Mouse (Mus musculus): ENCODE results near the gene P3h3.

P3h3 gene
- long read RNA-seq, experiment 1, transcript P3h3-201 (15 exons, 2,850 nt), result major isoform, 9 of 16 reads
- long read RNA-seq, experiment 1, partial matches to known transcripts, result 4 of 16 reads
- long read RNA-seq, experiment 1, other reads (novel, unspliced or antisense), result 2 of 16 reads
- long read RNA-seq, experiment 2, transcript P3h3-201 (15 exons, 2,850 nt), result major isoform, 21 of 24 reads
- long read RNA-seq, experiment 2, partial matches to known transcripts, result 2 of 24 reads
- long read RNA-seq, experiment 2, other reads (novel, unspliced or antisense), result 1 of 24 reads

DNA sequence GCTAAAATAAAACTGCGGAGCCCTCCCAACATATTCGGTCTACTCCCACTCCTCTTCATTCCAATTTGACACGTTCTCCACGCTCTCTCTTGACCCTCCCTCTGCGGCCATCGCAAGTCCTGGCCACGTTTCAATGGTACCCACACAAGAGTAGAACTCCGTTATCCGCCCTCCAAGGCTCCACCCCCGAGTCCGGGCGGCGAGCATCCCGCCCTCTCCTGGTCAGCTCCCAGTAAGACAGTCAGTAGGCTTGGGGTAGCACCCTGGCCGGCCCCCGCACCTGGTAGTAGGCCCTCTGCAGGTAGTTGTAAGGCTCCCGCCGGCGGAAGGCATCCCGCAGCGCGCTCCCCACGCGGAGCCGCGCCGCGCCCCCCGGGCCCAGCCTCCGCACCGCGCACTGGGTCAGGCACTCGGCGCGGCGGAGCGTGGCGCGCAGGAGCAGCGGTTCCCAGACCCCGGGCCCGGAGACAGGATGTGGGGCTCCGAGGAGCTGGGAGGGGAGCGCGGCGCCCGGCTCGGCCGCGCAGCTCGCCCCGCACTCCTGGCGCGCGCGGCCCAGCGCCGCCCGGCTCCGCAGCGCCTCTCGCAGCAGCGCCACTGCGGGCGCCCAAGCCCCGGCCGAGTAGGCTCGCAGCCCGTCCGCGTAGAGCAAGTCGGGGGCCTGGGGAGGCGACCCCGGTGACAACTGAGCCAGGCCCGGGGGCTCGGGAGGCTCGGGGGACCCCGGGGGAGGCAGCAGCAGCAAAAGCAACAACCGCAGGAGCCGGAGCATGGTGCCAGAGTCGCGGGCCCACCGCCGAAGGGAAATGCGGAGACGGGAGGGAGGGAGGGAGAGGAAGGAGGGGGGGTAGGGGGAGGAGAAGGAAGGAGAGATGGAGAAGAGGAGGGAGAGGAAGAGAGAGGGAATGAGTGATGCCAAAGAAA, at the start of gene P3h3:
P3h3 (minus strand) TSS at position 837 of the 924 bp plus-strand sequence.
- intact Hi-C loops (cut with DNase I), result loop anchor here (5.0 to 10.0 kb wide), 2 partner anchors 108 to 225 kb away; partner anchors contain the start of gene Cops7a

DNA sequence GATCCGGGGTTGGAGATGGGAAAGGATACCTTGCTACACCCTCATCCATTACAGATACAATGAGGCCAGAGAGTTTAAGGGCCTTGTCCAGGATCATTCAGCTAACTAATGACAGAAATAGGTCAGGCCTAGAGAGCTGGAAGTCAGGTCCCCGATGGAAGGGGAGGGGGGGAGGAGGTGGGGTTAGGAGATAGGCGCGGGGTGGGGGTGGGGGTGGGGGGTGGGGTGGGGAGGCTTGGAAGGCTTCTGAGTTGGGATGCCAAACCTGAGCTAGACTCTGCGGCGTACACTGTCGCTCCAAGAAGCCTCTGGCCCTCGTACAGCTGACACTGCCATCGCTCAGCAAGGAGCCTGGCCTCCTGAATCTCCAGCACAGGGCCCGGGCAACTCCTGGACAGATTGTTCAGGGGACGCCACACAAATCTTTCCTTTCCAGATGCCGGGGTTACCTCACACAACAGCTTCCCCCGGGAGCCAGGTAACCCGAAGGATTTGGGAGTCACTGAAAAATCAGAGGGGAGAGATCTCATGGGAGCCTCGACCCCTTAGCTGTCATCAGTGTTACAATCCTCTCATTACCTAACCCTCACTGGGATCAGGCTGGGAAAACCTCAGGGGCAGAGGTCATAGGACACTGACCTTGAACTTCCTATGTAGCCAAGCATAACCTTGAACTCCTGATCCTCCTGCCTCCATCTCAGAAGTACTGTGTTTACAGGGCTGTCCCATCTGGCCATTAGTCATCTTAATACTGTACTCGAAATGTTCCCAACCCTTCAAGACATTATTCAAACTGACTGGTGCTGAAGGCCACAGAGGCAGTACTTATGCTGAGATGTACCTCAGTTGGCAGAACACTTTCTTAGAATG, 47.7 kb upstream of the P3h3 start:
- intact Hi-C loops (cut with DNase I), result loop anchor here (5.0 kb wide), 3 partner anchors 32 to 177 kb away; partner anchors contain the start of gene Gpr162

DNA sequence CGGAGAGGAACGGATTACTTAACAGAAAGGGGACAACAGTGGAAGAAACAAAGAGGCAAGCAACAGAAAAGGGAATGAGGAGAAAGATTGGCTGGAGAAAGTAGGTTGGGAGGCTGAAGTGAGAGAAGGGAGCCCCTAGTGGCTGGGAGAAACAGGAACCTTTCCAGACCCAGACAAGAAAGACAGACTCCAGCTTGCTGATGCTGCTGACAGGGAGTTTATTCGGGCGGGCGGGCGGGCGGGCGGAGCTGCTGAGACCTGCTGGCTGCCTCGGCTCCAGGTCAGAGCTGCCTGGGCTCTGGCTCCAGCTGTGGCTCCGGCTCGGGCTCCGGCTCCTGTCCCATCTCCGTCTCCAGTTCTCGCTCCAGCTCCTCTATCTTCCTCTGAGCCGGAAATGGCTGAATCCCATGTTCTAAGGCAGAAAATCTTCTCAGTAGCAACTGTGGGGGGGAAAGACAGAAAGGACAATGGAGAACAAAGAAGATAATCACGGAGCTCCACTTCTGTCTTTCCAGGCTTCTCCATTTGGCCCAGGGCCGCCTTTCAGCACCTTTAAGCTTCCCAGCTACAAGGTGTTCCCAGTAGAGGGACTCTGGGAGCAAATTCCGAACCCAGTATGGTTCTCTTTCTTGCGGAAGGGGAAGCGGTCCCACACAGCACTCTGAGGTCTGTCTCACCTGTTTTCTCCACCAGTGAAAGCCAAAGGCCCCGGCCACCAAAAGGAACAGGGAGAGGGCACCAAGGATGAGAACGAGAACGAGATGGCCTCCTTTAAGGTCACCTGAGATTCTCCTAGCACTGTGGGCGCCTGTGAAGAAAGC, 46.8 kb upstream of the P3h3 start:
- intact Hi-C loops (cut with DNase I), result loop anchor here (5.0 kb wide), 3 partner anchors 33 to 178 kb away; partner anchors contain the start of gene Gpr162

DNA sequence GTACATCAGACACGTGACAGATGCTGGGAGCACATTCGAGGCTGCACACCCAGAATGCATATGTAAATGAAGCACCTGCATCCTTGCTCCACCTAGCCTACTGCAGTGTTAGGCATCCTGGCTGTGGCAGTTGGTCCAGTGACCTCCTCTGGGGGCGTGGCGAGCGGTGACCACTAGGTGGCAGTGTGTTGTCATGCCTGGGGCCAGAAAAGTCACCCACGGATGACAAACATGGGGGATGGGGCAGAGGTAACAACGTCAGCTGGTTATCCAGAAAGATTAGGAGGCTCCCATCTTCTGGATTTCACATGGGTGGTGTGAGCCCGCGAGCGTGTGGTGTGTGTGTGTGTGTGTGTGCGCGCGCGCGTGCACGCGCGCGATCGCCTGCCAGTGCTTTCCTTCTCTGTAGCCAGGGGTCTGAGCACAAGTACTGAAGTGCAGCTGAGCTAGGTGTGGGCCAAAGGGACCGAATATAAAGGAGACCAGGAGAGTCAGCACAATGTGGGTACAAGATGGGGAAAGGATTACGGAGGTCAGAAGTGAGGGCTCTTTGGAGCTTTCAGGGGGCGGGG, 46.1 kb upstream of the P3h3 start:
- intact Hi-C loops (cut with DNase I), result loop anchor here (5.0 kb wide), 3 partner anchors 34 to 179 kb away; partner anchors contain the start of gene Gpr162

DNA sequence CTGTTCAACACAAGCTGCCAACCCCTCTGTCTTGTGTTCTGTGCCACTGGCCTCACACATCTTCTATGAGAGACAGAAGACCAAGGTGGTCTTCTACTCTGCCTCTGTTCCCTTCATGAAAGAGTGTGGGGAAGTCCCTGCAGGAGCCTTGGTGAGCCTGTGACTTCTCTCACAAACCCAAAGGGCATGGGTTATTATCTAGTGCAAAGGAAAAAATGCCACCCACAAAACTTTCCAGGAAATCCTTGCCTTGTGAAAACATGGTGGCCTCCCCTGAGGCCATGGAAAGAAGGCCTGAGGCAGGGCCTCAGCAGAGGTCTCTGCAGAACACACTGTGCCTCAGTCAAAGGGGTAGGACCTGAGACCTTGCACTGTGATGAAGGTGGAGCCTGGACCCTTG, 44.3 kb upstream of the P3h3 start:
- intact Hi-C loops (cut with DNase I), result loop anchor here (5.0 kb wide), 3 partner anchors 35 to 180 kb away; partner anchors contain the start of gene Gpr162

DNA sequence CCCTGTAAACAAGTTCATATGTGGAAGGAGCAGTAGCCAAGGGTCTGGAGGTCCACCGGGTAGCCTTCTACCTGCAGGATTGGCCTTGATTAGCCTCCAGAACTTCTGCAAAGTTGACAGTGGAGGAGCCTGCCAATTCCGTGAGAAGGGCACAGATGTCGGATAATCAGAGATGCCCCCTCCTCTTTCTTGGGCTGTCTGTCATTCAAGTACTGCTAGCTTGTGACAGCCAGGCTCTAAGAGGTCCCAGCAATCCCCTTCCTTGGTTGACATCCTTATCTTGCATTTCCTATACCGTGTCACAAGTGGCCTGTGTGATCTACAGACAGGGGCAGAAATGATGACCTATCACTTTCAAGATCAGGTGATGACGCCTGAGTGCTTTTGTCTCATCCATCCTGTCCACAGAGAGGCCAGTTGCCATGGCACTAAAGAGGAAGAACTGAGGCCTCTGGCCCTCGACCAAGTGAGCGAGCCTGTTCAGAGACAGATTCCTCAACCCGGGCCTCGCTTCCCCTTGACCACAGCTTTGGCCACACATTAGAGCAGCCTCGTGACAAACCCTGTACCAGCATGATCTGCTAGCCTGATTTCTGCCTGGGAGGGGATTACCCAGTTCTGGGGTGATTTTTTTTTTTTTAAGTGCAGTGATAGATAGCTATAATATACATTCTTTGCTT, 43.4 kb upstream of the P3h3 start:
- intact Hi-C loops (cut with DNase I), result loop anchor here (5.0 kb wide), 3 partner anchors 36 to 181 kb away; partner anchors contain the start of gene Gpr162

DNA sequence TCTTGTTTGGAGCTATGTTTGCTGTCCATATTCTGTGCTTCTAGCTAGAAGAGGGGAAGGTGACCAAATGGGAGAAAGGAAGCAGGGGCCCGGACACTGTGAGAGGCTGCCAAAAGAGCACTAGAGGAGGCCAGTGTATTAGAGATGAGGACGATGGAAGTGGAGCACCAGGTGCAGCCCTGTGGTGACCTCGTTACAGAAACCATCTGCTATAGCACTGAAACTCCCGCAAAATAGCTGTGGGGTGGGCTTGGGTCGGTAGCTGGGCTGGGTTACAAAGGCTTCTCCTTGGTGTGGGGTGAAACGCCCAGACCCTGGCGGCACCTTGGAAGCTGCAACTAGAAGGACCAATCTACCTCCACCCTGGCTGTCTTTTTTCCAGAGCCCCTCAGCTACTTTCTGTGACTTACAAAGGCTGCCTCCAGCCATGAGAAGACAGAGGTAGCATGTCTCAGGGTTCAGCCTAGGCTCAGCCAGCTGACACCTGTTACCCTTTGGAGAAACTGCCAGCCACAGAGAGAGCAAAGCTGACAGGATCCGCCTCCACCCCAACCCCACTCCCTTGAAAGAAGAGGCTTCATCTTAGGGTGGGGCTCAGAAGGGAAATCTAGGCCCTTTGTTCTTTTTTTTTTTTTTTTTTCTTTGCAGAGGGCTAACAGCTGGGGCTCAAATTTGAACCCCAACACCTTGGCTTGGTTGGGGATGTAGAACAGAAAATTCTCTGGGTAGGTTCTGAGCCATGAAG, 42.7 kb upstream of the P3h3 start:
- intact Hi-C loops (cut with DNase I), result loop anchor here (5.0 kb wide), 3 partner anchors 37 to 182 kb away; partner anchors contain the start of gene Gpr162

DNA sequence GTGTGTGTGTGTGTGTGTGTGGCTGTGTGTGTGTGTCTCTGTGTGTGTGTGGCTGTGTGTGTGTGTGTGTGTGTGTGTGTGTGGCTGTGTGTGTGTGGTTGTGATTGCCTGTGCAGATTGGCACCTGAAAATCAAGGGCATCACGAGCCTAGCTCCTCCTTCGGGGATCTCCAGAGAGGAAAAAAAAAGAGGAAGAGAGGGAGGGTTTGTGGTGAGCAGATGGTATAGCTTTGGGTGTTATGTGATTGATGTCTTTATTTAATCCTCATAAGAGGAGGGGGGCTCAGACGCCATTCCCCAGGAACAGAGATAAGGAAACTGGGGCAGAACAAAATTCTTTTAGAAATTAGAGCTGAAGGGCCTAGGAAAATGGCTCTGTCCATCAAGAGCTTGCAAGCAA, 40.8 kb upstream of the P3h3 start:
- intact Hi-C loops (cut with DNase I), result no loop called here

DNA sequence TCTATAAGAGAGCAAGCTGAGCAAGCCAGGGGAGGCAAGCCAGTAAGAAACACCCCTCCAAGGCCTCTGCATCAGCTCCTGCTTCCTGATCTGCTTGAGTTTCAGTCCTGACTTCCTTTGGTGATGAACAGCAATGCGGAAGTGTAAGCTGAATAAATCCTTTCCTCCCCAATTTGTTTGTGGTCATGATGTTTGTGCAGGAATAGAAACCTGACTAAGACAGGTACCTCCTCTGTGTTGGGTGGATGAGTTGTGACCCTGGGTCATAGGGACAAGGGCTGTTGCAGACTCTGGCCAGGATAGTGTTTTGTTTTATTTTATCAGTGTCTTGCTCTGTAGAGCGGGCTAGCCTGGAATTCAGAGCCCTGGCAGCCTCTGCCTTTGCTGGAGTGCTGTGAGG, 36.6 kb upstream of the P3h3 start:
- intact Hi-C loops (cut with DNase I), result loop anchor here (5.0 kb wide), 1 partner anchor 183 kb away; no protein-coding TSS in a partner anchor

DNA sequence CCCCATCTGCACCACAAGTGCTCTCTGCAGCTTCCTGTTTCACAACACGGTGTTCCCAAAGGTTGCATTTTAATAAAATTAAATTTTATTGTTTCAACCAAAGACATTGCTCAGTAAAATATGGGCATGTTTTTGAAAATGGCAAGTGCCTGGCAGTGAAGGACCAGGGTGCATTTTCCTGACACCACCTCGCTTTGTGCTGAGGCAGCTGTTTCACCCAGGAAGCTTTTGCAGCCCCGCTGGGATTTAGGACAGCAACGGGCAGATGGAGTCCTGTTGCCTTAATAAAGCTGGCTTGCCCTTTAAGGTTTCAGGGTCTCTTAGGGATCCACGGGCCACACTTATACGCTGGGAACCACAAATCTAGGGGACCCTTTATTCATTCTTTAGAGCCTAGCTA, 33.4 kb upstream of the P3h3 start:
- intact Hi-C loops (cut with DNase I), result loop anchor here (5.0 kb wide), 1 partner anchor 186 kb away; no protein-coding TSS in a partner anchor

DNA sequence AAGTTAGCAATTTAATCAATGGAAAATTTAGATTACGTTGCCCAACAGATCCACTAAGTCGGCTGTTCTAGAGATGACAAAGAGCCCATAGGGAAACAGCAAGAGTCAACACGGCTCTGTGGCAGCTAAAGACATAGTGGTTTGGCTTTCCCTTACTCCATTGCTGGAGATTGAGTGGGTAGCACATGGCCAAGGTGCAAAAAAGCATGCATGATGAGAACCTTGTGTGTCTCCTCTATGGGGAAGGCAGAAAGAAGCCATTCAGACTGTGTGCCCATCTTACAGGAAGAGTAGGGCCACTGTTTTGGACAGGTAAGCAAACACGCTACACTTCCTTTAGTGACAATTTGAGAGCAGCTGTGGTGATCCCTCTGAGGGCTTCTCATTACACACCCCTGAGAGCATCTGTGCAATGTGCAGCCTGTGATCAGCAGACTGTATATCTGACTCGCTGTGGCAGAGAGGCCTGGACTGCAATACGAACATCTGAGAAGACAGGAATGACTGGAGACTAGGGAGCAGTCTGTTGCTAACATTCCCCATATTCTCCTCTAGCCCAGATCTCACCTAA, 31.1 kb upstream of the P3h3 start:
- intact Hi-C loops (cut with DNase I), result no loop called here

DNA sequence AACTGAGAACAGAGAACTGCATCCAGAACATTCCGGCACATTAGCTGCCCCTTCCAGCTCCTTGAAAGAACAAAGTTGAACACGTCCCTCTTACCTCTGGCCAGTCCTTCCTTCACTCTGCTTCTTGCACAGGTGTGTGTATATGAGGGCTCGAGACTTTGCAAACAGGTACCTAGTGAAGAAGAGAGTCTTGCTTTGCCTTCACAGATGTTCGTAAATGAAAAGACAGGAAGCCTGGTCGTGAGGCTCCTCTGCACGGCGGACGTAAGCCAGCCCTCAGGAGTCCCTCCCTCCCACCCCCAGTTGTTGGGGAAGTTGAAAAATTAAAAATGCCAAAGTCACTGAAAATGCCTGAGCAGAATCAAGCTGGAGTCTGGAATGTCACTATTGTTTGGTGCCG, 30.4 kb upstream of the P3h3 start, which contains the start of gene Cd4:
Cd4 (minus strand) TSS at position 236 of the 400 bp plus-strand sequence.
- intact Hi-C loops (cut with DNase I), result no loop called here

DNA sequence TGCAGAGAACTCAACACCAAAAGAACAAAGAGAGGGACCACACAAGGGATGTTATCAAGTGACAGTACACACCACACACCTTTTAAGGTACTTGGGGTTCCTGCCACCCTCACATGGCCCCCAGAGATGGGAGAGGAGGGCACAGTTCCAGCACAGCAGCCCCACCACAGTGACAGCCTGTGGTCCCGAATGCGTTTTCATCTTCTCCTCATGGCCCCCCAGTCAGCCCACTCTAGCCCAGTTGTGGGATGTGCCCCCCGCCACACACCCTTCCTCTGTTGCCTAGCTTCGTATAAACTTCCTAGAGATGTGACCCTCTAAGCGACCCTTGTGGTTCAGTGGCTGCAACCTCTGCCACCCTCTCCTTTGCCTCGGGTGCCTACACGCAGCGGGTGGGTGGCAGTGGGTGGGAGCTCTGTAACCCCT, 28.4 kb upstream of the P3h3 start:
- intact Hi-C loops (cut with DNase I), result no loop called here

DNA sequence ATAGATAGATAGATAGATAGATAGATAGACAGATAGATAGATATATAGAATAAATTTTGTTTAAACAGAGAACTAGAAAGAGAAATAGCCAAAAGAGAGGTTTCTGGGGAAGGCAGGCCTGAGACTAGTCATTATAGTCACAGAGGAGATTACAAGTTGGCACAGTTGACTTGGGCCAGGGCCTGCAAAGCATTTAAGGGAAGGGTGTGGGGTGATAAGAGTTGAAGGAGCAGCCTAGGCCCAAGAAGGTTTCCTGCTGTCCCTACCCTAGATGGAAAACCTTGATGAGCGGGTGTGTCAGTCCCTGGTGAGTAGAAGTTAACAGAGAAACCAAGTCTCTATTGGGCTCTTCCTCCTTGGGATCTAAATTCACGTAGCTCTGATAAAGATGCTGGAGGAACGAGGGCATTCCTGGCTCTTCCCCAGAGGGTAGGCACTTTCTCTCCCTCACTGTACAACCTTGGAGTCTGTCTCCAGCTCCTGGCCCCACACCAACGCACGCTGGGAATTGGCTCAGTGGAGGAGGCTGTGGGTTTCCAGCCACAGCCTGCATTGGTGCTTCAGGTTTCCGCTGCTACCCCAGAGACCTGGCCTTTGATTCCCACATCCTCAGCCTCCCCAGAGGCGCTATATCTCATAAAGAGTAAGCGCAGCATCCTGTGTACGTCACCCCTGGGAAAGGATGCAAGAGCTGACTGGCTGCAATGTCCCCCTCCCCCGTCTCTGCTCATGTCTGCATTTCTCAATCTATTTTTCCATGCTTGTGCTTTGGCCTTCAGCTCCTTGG, 27.4 kb upstream of the P3h3 start:
- intact Hi-C loops (cut with DNase I), result no loop called here

DNA sequence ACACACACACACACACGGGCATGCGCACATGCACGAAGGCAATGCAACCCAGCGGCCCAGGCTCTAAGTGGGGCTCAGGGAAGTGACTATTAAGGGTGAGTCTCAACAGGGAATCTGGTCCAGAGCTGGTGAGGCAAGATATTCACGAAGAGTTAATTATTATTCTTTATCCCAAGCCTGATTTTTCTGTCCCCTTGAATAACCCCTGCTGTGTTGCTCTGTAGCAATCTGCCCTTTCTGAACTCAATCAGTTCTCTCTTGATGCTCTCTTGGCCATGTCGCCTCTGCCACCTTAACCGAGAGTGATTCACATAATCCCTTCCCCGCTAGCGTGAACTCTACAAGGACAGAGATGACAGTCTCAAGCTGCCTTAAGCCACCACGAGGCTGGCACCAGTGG, 25.8 kb upstream of the P3h3 start:
- intact Hi-C loops (cut with DNase I), result no loop called here

DNA sequence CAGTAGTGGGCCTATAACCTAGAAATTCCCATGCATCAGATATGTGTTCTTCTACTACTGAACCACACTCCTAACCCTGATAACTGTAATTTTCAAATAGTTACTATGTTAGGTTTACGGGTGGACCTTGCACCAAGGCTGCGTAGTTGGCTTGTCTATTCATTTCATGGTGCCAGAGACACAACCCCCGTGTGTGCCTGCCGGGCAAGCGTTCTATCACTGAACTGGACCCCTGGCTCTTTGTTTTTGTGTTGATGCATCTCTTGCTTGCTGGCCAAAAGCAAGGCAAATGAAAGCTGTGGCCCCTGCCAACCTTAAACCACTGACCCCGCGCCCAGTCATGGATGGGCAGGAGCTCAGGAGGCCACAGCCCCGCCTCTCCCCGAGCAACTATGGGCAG, 24.3 kb upstream of the P3h3 start:
- intact Hi-C loops (cut with DNase I), result no loop called here

DNA sequence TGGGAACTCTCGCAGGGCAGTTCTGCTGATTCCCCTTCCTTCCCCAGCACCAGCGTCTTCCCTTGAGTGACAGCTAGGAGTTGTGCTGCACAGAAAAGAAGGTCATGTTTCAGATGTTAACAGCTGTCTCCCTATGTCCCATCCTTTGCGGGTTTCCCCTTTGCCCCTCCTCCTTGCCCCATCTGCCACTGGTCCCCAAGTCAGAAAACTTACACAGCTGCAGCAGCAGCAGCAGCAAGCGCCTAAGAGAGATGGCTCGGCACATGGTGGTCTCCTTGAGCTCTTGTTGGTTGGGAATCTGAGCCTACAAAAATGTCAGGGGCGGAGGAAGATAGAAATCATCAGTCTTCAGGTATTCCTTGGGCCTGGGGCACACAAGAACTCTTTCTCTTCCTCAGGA, 21.8 kb upstream of the P3h3 start:
- intact Hi-C loops (cut with DNase I), result no loop called here

All from adrenal gland (tissue).